Mouse (Mus musculus) mouse trophoblast stem cell (cell line): ENCODE data around the gene Npr2.

ENCODE experiments used
- in situ Hi-C, 2 experiments: fragments of 300-500 bp; cut with MseI, MboI; formaldehyde crosslinking; loops; 2 replicates in 1 of 2; 3 replicates in 1 of 2; pipeline ENCODE4 v1.15.1; 2025

The Npr2 gene

GRCm38 (mm10) chr4:43629106-43629817 is 2.5 kb upstream of the Npr2 start:
- in situ Hi-C loops: loop anchor here (10.0 kb wide), 1 partner anchor 86 kb away; the partner anchor contains the start of gene Olfr71 (in 2 of the 2)

- in situ Hi-C loops: no loop called here
Measured at GRCm38 (mm10) chr4:43630030-43630581, 1.6 kb upstream of the Npr2 start.

- in situ Hi-C loops: no loop called here
Measured at GRCm38 (mm10) chr4:43630671-43631045, 1.1 kb upstream of the Npr2 start.

GRCm38 (mm10) chr4:43631956-43632920 is 503 bp downstream of the Npr2 start:
- in situ Hi-C loops: no loop called here

GRCm38 (mm10) chr4:43633296-43633695 is 1.6 kb downstream of the Npr2 start:
- in situ Hi-C loops: no loop called here

- in situ Hi-C loops: no loop called here
Measured at GRCm38 (mm10) chr4:43633736-43634135, 2.0 kb downstream of the Npr2 start.

GRCm38 (mm10) chr4:43634621-43635374 is 3.1 kb downstream of the Npr2 start:
- in situ Hi-C loops: no loop called here

- in situ Hi-C loops: no loop called here
Measured at GRCm38 (mm10) chr4:43636751-43637150, 5.0 kb downstream of the Npr2 start.

GRCm38 (mm10) chr4:43640076-43640475 is 8.3 kb downstream of the Npr2 start:
- in situ Hi-C loops: no loop called here

GRCm38 (mm10) chr4:43640491-43640890 is 8.8 kb downstream of the Npr2 start:
- in situ Hi-C loops: no loop called here

- in situ Hi-C loops: no loop called here
Measured at GRCm38 (mm10) chr4:43649783-43650182, 18.0 kb downstream of the Npr2 start.

GRCm38 (mm10) chr4:43652726-43653125 is 21.0 kb downstream of the Npr2 start:
- in situ Hi-C loops: no loop called here

GRCm38 (mm10) chr4:43653161-43654015 is 21.7 kb downstream of the Npr2 start, which contains the start of gene Spag8:
Gene Spag8 (minus strand): TSS chr4:43653594.
- in situ Hi-C loops: no loop called here

GRCm38 (mm10) chr4:43655656-43656338 is 24.1 kb downstream of the Npr2 start:
- in situ Hi-C loops: no loop called here

GRCm38 (mm10) chr4:43656339-43657109 is 24.8 kb downstream of the Npr2 start, which contains the start of gene Hint2:
Gene Hint2 (minus strand): TSS chr4:43656466.
- in situ Hi-C loops: no loop called here

- in situ Hi-C loops: no loop called here
Measured at GRCm38 (mm10) chr4:43657146-43657545, 25.4 kb downstream of the Npr2 start.

GRCm38 (mm10) chr4:43666412-43666811 is 34.7 kb downstream of the Npr2 start:
- in situ Hi-C loops: no loop called here

GRCm38 (mm10) chr4:43668782-43669427 is 37.2 kb downstream of the Npr2 start, which contains the start of the genes Tmem8b and Fam221b:
Gene Tmem8b (plus strand): TSS chr4:43668971.
Gene Fam221b (minus strand): TSS chr4:43669145.
- in situ Hi-C loops: no loop called here
